Mouse (Mus musculus) embryonic facial prominence, embryonic 13.5 days (tissue): ENCODE results near the gene Slirp. TPM values are rescaled to one million over a fixed set of nuclear protein-coding genes. Genes with fewer than 3 reads are reported as not detected.
"Not testable (repeated sequence)": the region's sequence is repeated elsewhere in the genome, so short reads cannot be mapped to it uniquely, and the experiment has no call there.

ENCODE experiments used
- ATAC-seq: fragments of 200-750 bp; cut with Nextera tagmentation; 2 replicates; pipeline ENCODE4 v1.8.0; 2017; ENCODE audit warnings: low read depth; ENCODE audit not compliant: insufficient number of reproducible peaks, insufficient read depth, low FRiP score, low TSS enrichment
- H3K27ac ChIP-seq: fragments of 300-500 bp; sonication (generic); 2 replicates; pipeline ENCODE4 v1.5.1; 2015; ENCODE audit warnings: moderate library complexity, mild to moderate bottlenecking, inconsistent platforms
- H3K27me3 ChIP-seq: fragments of 300-500 bp; sonication (generic); 2 replicates; pipeline ENCODE4 v1.6.1; 2015; ENCODE audit warnings: mild to moderate bottlenecking, inconsistent platforms
- H3K36me3 ChIP-seq: fragments of 300-500 bp; sonication (generic); 2 replicates; pipeline ENCODE4 v1.6.1; 2015; ENCODE audit warnings: mild to moderate bottlenecking, inconsistent platforms
- H3K4me1 ChIP-seq: fragments of 300-500 bp; sonication (generic); 2 replicates; pipeline ENCODE4 v1.6.1; 2015; ENCODE audit warnings: inconsistent platforms
- H3K4me2 ChIP-seq: fragments of 300-500 bp; sonication (generic); 2 replicates; pipeline ENCODE4 v1.6.1; 2015; ENCODE audit warnings: moderate library complexity, mild to moderate bottlenecking, inconsistent platforms
- H3K4me3 ChIP-seq: fragments of 300-500 bp; sonication (generic); 2 replicates; pipeline ENCODE4 v1.5.1; 2015; ENCODE audit warnings: mild to moderate bottlenecking, inconsistent platforms
- H3K9ac ChIP-seq: fragments of 300-500 bp; sonication (generic); 2 replicates; pipeline ENCODE4 v1.6.1; 2015; ENCODE audit warnings: mild to moderate bottlenecking, inconsistent platforms
- H3K9me3 ChIP-seq: fragments of 300-500 bp; sonication (generic); 2 replicates; pipeline ENCODE4 v1.6.1; 2016; ENCODE audit warnings: inconsistent platforms
- WGBS: fragments of 180-500 bp; shearing (Covaris S2); methylation state at CpG from one replicate; pipeline ENCODE4 v1.1.7; 2015; ENCODE audit warnings: mixed read lengths; 5-methylcytosine and 5-hydroxymethylcytosine counted together
- polyA plus RNA-seq: library from polyadenylated mRNA; unstranded; fragments of >200 nt; fragmentation: Nextera tagmentation; extraction: Ambion mirVana; gene quantifications from 2 replicates; pipeline ENCODE4 v1.2.1, GENCODE M21; 2015

Gene Slirp
- polyA plus RNA-seq, 1 experiment from 2014 or later: 343 TPM

GRCm38 (mm10) chr12:87442177-87443114 is 1.2 kb upstream of the Slirp start:
- H3K36me3 ChIP-seq: peaks cover 48% of the 10 kb centered on the region
- H3K4me2 ChIP-seq: peak overlapping the region; percentile 82
- H3K4me1 ChIP-seq: peaks cover 16% of the 10 kb centered on the region
- WGBS: 19% methylated on average over 12 of the region's 12 CpGs
- no peaks in the 10 kb centered on the region for H3K9me3 ChIP-seq
- ATAC-seq: no peak
- peak overlapping the region; percentile 98 for H3K9ac ChIP-seq
- 0 out of 2 replicates have a peak overlapping the region, but pooled peaks have one; percentile 17 for H3K27ac ChIP-seq
- H3K27me3 ChIP-seq: no peaks in the 10 kb centered on the region
- peak overlapping the region; percentile 97 for H3K4me3 ChIP-seq

GRCm38 (mm10) chr12:87443115-87443699 is 489 bp upstream of the Slirp start:
- Histone ChIP-seq H3K9me3 (no peaks in the 10 kb centered on the region), H3K36me3 (peaks cover 47% of the 10 kb centered on the region), H3K27ac (peak overlapping the region; percentile 87), H3K4me1 (peaks cover 16% of the 10 kb centered on the region), H3K4me2 (peak overlapping the region; percentile 82), H3K4me3 (peak overlapping the region; percentile 97), H3K9ac (peak overlapping the region; percentile 98), H3K27me3 (no peaks in the 10 kb centered on the region)
- WGBS: under 1% methylated on average over 33 of the region's 33 CpGs
- ATAC-seq: peak; percentile 73

- Histone ChIP-seq H3K9ac (peak overlapping the region; percentile 98), H3K9me3 (no peaks in the 10 kb centered on the region), H3K27me3 (no peaks in the 10 kb centered on the region), H3K4me1 (peaks cover 16% of the 10 kb centered on the region), H3K4me2 (peak overlapping the region; percentile 82), H3K36me3 (peaks cover 45% of the 10 kb centered on the region), H3K27ac (no peak overlapping the region), H3K4me3 (peak overlapping the region; percentile 97)
- WGBS: 3% methylated on average over 16 of the region's 16 CpGs
- ATAC-seq: no peak
These were observed 515 bp downstream of the Slirp start for GRCm38 (mm10) chr12:87444211-87444610.

GRCm38 (mm10) chr12:87449456-87449855 is 5.8 kb downstream of the Slirp start:
- Histone ChIP-seq H3K4me2 (no peak overlapping the region), H3K27me3 (no peaks in the 10 kb centered on the region), H3K4me3 (no peak overlapping the region), H3K9ac (no peak overlapping the region), H3K36me3 (peaks cover 75% of the 10 kb centered on the region), H3K9me3 (no peaks in the 10 kb centered on the region), H3K27ac (no peak overlapping the region), H3K4me1 (peaks cover 5% of the 10 kb centered on the region)
- no peak for ATAC-seq
- WGBS: 91% methylated on average over 9 of the region's 9 CpGs

GRCm38 (mm10) chr12:87464678-87465297 is 21.1 kb downstream of the Slirp start:
- no peaks in the 10 kb centered on the region; the same call in 1 of the 2 replicates for H3K4me1 ChIP-seq
- H3K27ac ChIP-seq: no peak overlapping the region
- H3K4me3 ChIP-seq: no peak overlapping the region
- H3K4me2 ChIP-seq: no peak overlapping the region
- 88% methylated on average over 6 of the region's 6 CpGs for WGBS
- ATAC-seq: no peak
- peaks cover 77% of the 10 kb centered on the region for H3K36me3 ChIP-seq
- H3K9me3 ChIP-seq: no peaks in the 10 kb centered on the region
- no peaks in the 10 kb centered on the region for H3K27me3 ChIP-seq
- H3K9ac ChIP-seq: no peak overlapping the region

- Histone ChIP-seq H3K27ac (no peak overlapping the region), H3K27me3 (no peaks in the 10 kb centered on the region), H3K9ac (peak overlapping the region; percentile 94), H3K36me3 (peaks cover 25% of the 10 kb centered on the region), H3K4me2 (peak overlapping the region; percentile 58), H3K9me3 (no peaks in the 10 kb centered on the region), H3K4me3 (peak overlapping the region; percentile 76), H3K4me1 (peaks cover 12% of the 10 kb centered on the region)
- no peak for ATAC-seq
- WGBS: 44% methylated on average over 7 of the region's 7 CpGs
These were observed 26.8 kb downstream of the Slirp start for GRCm38 (mm10) chr12:87470263-87471136.

GRCm38 (mm10) chr12:87471421-87471963 is 27.8 kb downstream of the Slirp start:
- Histone ChIP-seq H3K9me3 (no peaks in the 10 kb centered on the region), H3K9ac (peak overlapping the region; percentile 94), H3K4me2 (peak overlapping the region; percentile 58), H3K4me1 (peaks cover 12% of the 10 kb centered on the region), H3K27ac (peak overlapping the region; percentile 94), H3K27me3 (no peaks in the 10 kb centered on the region), H3K4me3 (peak overlapping the region; percentile 76), H3K36me3 (peaks cover 19% of the 10 kb centered on the region)
- ATAC-seq: no peak
- WGBS: under 1% methylated on average over 19 of the region's 19 CpGs

GRCm38 (mm10) chr12:87471964-87472786 is 28.5 kb downstream of the Slirp start, which contains the start of gene Snw1:
Gene Snw1, minus strand, starts transcription at chr12:87472274.
- peak; percentile 93 for ATAC-seq
- peaks cover 12% of the 10 kb centered on the region for H3K36me3 ChIP-seq
- WGBS: 2% methylated on average over 45 of the region's 45 CpGs

GRCm38 (mm10) chr12:87474756-87475155 is 31.1 kb downstream of the Slirp start:
- no peak overlapping the region for H3K27ac ChIP-seq
- H3K4me3 ChIP-seq: no peak overlapping the region
- H3K4me1 ChIP-seq: peaks cover 12% of the 10 kb centered on the region
- H3K27me3 ChIP-seq: no peaks in the 10 kb centered on the region
- no peaks in the 10 kb centered on the region for H3K36me3 ChIP-seq
- H3K4me2 ChIP-seq: no peak overlapping the region
- H3K9ac ChIP-seq: no peak overlapping the region
- no peak for ATAC-seq
- WGBS: 81% methylated on average over 3 of the region's 3 CpGs
- no peaks in the 10 kb centered on the region for H3K9me3 ChIP-seq

More at GRCm38 (mm10) chr12:87471964-87472786, 28.5 kb downstream of the Slirp start, which contains the start of gene Snw1:
- H3K4me2 ChIP-seq: peak within 1 kb of the TSS; percentile 58
- H3K27me3 ChIP-seq: no peaks in the 10 kb centered on the region
- H3K9me3 ChIP-seq: no peaks in the 10 kb centered on the region
- peak within 1 kb of the TSS; percentile 94 for H3K27ac ChIP-seq
- H3K9ac ChIP-seq: peak within 1 kb of the TSS; percentile 94
- H3K4me3 ChIP-seq: peak within 1 kb of the TSS; percentile 76
- peaks cover 12% of the 10 kb centered on the region for H3K4me1 ChIP-seq

GRCm38 (mm10) chr12:87482482-87482881 is 38.8 kb downstream of the Slirp start:
- H3K27ac ChIP-seq, H3K9ac ChIP-seq, H3K4me2 ChIP-seq, H3K27me3 ChIP-seq, H3K4me1 ChIP-seq, H3K36me3 ChIP-seq, H3K9me3 ChIP-seq, H3K4me3 ChIP-seq: not testable (repeated sequence)
- WGBS: 84% methylated on average over 5 of the region's 5 CpGs
- 0 out of 2 replicates have a peak, but pooled peaks have one; percentile 23 for ATAC-seq
